Mouse (Mus musculus): Measurements from ENCODE around the gene Tsg101.

The Tsg101 gene

DNA sequence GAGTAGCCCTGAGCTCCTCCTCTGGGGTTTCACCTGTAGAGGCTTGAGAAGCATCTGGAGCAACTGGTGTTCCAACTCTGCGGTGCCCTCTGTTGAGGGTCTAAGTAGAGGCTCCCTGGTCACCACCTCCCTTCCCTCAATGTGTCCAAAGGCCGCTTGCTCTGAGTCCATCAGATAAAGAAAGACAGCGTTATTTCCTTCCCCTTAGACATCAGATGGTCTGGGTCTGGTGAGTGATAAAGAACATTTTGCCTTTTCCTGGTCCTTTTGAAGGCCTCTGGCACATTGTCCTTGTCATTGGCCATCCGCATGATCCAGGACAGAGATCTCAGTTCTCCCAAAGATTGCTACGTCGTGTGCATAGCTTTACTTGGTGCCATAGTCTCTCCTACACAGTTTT lies 42.5 kb downstream of the Tsg101 start:
- in situ Hi-C loops (cut with MboI; ENCODE audit: low sequenced_read_pairs), result no loop called here

DNA sequence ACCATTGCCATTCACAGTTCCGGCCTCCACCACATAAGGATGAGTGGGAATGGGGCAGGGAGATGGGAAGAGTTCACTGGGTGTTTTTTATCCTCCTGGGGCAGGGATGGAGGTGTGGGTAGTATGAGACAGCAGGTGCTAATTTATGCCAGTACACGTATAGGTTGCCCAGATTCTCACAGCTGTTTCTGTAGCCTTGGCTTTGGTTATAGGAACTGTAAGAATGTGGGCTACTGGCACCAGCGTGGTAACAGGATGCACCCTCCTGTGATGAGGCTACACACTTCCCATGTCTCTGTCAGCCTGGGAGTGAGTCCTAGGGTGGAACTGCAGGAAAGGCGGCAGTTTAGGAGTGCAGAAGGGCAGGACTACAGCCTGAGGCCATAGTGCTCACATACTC lies 42.9 kb downstream of the Tsg101 start:
- in situ Hi-C loops (cut with MboI; ENCODE audit: low sequenced_read_pairs), result no loop called here

DNA sequence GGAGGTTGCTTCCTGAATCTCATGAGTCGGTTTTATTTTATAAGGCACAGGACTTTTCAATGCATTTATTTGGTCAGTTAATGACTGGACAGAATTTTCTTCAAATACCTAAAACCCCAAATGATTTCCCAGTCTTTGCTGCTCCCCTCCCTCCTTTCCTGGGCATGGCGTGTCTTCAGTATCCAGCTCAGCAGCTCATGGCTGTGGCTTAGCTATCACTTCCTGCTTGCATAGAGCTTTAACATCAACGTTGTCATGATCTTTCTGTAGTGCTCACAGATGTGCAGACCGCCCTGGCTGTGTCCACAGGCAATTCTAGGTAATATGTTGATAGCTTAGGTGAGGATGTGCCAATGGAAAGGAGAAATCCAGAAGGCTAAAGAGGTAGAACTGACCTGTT lies 47.8 kb downstream of the Tsg101 start:
- in situ Hi-C loops (cut with MboI; ENCODE audit: low sequenced_read_pairs), result no loop called here

DNA sequence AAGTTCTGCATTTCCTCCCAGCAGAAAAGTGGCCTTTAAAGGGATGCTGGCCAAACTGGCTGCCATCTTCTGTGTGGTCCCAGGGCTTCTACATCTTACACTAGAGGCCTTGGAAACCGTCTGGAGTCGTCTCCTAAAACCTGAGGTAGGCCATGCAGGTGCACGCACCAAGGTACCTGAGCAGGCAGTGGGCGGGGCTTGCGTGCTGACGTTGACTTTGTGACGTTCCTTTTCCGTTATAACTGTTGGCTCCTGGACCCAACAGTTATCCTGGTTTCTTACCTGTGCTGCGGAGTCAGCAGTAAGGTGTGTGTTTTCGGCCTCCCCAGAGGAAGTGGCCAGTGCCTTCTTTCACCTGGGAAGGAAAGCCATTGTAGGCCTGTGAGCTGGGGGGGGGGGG lies 58.8 kb downstream of the Tsg101 start, which contains the start of gene Ldhc:
Ldhc (plus strand) TSS at position 208 of the 400 bp plus-strand sequence.
- in situ Hi-C loops (cut with MboI; ENCODE audit: low sequenced_read_pairs), result no loop called here

DNA sequence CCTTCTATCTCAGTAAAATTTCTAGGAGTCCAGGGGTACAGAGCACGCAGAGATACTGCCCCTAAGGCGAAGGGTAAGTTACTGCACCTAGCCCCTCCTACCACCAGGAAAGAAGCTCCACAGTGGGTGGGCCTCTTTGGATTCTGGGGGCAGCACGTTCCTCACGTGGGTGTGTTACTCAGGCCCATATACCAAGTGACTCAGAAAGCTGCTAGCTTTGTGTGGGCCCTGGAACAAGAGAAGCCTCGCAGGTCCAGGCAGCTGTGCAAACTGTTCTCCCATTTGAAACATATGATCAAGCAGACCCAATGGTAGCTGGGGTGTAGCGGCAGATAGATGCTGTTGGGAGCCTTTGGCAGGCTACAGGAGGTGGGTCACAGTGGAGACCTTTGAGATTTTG lies 60.7 kb downstream of the Tsg101 start:
- in situ Hi-C loops (cut with MboI; ENCODE audit: low sequenced_read_pairs), result no loop called here

DNA sequence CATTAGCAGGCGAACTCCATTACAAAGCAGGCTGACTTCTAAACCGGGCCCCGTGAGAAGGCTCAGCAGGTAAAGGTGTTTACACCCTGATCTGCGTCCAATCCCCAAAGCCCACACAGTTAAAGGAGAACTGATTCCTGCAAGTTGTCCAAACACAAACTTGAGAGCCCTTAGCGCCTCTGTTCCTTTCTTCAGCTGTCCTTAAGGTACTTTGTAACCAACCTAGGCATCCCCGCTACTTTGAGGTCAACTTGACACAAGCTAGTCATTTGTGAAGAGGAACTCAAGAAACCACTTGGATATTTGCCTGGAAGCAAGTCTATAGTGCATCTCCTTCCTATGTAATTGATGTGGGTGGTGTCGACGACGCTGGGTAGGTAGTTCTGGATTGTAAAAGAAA lies 62.3 kb downstream of the Tsg101 start:
- in situ Hi-C loops (cut with MboI; ENCODE audit: low sequenced_read_pairs), result no loop called here

DNA sequence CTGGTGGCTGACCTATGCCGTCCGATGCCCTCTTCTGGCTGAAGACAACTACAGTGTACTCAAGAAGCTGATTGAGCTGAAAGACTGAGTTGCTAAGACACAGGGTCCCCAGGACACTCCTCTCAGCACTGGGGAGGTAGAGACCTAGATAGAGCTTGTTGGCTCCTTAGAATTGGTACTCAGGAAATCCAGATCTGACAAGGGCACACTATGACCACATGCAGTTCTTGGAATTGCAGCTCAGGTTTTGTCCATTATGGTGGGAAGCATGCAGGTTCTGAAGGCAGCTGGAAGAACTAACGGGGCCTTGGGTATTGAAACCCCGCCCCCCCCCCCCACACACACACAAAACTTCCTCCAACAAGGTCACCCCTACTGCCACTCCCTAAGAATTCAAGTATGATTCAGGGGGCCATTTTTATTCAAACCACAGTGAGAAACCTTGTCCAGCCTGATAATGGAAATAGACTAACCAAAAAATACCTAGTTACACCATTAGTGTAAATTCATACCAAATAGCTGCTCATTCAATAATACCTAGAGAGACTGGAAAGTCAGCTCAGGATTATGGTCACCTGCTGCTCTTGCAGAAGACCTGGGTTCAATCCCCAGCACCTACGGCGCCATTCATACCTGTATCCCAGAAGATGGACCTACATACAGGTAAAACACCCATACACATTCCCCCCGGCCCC lies 63.8 kb downstream of the Tsg101 start:
- in situ Hi-C loops (cut with MboI; ENCODE audit: low sequenced_read_pairs), result no loop called here

DNA sequence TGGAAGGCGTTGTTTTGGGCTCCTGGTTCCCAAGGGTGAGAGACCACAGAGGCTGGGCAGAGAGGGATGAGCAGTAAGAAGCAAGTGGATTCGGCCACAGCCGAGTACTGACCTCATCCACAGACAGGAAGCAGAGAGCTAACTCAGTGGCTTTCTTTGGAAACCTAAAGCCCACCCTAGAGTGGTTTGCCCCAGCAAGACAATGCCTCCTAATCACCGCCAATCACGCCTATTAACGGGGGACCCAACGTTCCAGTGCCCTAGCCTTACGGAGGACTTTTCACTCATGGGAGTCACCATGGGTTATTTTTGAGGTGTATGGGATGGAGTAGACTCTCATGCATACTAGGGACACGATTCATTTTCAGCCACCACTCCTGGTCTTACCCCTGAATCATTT lies 66.4 kb downstream of the Tsg101 start:
- in situ Hi-C loops (cut with MboI; ENCODE audit: low sequenced_read_pairs), result no loop called here

DNA sequence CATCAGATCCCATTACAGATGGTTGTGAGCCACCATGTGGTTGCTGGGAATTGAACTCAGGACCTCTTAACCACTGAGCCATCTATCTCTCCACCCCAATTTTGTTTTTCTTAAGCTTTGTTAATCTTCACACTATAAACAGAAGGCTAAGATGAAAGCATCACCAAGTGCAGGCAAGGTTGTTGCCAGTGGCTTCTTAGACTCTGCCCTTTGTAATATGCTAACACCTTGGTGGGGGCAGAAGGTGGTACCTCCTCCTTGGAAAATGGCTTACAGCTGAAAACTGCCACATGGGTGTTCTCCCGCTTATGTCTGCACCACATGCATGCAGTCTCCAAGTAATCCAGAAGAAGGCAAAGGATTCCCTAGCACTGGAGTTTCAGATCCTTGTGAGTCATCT lies 67.1 kb downstream of the Tsg101 start:
- in situ Hi-C loops (cut with MboI; ENCODE audit: low sequenced_read_pairs), result no loop called here

DNA sequence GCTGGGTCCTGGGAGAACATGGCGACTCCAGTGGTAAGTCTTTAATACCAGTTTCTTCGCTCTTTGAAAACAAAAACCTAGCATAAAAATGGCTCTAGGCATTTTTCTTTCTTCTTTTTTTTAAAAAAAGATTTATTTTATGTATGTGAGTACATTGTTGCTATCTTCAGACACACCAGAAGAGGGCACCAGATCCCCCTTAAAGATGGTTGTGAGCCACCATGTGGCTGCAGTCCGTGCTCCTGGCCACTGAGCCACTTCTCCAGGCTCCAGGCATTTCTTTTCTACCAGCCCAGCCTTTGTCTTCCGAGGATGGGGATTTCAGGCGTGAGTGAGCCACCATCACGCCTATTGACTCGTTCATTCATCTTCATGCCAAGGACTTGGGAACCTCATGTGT lies 68.7 kb downstream of the Tsg101 start:
- in situ Hi-C loops (cut with MboI; ENCODE audit: low sequenced_read_pairs), result no loop called here

DNA sequence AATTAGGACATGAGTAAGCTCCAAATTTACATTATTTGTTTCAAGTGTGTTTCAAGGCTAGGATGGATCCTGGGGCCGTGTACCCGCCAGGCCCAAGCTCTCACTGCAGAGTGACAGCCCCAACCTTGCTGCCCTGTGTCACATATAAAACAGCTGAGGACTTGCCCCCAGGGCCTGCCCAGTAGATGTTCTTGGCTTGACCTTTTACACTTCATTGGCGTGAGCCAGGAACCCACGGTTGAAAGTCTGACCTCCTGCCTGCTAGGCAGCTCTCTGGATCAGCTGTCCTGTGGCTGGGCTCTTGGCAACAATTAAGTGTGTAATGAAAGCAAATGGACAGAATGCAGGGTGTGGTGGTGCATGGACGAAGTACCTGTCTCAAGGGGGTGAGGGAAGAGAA lies 70.5 kb downstream of the Tsg101 start:
- in situ Hi-C loops (cut with MboI; ENCODE audit: low sequenced_read_pairs), result no loop called here

DNA sequence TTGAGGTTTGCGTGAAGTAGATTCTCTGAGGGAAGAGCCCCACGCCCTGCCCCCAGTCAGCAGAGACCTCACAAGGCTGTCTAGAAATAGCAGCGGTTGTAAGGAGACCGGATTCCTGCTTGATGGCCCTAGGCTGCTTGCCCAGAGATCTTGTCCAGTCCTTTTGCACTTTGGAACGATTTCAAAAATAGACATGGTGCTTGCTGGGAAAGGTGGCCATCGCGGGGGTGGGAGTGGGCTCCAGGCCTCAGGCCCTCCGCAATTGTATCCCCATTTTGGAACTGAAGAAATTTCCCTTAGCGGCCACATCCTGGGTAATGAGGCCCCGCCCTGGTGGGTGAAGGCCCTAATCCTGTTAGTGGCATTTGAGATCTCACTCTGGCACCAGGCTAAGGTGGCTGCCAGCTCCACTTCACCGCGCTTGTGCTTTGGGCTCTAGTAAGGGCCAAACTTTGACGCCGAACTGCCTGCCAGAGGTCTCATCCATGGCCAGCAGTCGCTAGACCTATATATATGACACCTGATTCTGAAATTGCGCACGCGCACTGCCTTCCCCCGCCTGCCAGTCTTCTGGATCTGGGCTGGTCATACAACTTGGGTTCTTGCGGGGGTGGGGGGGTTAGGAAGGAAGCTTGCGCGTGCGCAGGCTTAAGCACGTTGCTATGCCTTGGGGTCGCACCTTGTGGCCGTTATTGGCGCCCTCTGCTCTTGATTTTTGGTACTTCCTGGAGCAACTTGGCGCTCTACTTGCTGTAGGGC lies 73.1 kb downstream of the Tsg101 start:
- in situ Hi-C loops (cut with MboI; ENCODE audit: low sequenced_read_pairs), result no loop called here

DNA sequence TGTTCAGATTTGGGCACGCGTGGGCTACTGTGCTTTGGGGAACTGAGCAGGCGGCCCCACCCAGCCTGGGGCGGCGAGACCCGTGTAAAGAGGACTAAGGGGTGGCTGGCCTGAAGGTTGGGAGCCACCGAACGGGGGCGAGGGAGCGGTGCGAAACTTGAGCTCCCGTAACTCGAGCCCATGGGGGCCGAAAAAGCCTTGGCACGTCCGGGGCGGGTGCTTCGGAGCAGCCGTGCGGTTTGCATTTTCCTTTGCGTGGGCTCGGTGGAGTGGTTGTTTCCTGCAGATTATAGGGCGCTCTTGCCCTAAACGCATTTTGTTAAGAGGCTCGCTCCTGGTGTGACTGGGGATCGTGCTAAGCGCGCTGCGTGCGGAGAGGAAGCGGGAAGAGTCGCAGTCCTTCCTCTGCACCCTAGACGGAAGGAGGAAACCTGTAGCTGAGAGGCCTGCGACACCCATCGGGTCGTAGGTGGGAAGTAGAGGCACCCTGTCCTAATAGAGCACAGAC lies 73.7 kb downstream of the Tsg101 start:
- in situ Hi-C loops (cut with MboI; ENCODE audit: low sequenced_read_pairs), result no loop called here

DNA sequence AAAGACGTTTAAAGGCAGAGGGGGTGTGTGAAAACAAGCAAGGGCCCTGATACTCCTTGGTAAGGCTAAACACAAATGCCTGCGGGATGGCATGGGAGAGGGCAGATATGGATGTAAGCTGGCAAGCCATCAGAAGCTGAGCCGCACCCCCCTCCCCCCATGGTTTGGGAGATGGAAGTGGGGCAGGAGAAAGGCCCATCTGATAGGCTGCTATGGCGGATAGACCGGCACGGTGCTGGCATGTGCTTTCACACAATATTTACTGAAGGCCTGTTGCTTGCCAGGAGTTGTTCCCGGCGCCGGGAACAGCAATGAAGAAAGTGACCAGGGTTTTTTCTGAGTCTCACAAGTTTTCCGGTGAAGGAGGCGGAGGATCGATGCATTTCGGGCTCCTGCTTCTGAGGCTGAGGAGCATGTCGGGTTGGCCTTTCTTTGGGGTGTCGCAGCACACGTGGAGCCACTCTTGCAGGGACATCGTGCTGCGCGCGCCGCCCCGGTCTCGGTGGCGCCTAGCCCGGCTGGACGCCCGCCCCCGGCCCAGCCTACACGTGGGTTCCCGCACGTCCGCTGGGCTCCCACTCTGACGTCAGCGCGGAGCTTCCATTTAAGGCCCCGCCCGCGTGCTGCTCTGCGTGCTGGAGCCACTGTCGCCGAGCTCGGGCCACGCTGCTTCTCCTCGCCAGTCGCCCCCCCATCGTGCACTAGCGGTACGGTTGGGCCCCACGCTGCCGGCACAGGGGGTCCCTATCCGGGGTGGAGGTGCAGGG lies 74.4 kb downstream of the Tsg101 start:
- in situ Hi-C loops (cut with MboI; ENCODE audit: low sequenced_read_pairs), result no loop called here

DNA sequence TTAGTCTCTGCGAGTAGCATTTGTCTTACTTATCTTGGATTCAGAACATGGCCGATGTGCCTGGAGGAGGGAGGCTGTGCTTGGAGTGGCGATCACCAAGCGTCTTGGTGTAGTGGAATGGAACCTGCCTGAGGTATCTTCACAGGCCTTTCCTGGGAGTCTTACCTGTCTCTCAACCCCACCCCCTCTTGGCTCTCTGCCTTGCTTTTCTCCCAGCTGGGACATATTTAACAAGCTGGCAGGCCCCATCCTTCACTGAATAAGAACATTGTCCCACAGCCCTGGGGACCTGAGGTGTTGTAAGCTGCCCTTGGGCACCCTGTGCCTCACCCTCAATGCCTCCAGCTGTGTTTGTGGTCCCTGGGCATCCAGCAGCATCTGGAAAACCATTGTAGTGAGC lies 76.2 kb downstream of the Tsg101 start:
- in situ Hi-C loops (cut with MboI; ENCODE audit: low sequenced_read_pairs), result no loop called here

DNA sequence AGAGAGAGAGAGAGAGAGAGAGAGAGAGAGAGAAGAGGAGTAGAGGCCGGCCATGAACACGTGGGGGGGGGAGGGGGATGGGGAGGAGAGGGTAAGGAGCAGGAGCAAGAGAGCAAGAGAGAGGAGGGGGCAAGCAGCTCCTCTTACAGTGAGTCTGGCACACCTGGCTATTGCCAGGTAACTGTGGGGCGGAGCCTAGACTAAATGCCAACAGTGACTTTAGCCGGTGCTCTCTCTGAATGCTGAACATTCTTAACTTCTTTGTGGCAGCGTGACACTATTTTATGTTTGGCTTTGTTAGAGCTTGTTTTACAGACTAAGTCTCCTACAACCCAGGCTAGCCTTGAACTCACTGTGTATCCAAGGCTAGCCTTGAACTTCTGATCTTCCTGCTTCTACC lies 77.5 kb downstream of the Tsg101 start:
- in situ Hi-C loops (cut with MboI; ENCODE audit: low sequenced_read_pairs), result no loop called here

DNA sequence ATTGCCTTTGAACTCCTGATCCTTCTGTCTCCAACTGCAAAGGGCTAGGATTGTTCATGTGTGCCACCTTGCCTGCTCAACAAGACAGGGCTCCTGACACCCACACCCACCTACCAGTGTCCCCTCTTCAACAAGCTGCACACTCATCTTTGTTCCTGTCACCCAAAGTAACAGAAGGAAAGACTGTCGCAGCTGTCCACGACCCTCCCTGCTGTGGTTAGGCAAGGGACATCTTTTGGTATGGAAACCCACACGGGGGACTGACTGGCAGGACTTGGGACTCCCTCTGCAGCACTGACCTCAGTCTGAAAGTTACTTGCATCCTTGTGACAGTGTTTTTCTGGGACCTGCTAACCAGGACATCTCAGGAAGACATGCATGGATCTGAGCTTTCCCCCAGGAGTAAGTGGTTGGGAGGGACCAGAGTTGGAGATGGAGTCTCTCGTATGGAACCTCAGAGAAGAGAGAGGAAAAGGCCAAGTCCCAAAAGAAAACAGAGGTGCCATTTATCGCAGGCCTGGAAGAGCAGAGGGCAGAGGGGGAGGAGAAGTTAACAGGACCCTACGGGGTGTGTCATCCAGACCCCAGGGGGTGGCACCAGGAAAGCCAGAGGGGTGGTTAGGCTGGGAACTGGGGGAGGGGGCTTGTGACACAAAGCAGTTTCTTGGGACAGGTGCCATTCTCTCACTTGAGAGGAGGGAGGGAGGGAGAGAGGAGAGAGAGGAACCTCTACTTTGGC lies 78.8 kb downstream of the Tsg101 start, which contains the start of gene Ldha:
Ldha (plus strand) TSS at position 689 of the 739 bp plus-strand sequence.
- in situ Hi-C loops (cut with MboI; ENCODE audit: low sequenced_read_pairs), result no loop called here

DNA sequence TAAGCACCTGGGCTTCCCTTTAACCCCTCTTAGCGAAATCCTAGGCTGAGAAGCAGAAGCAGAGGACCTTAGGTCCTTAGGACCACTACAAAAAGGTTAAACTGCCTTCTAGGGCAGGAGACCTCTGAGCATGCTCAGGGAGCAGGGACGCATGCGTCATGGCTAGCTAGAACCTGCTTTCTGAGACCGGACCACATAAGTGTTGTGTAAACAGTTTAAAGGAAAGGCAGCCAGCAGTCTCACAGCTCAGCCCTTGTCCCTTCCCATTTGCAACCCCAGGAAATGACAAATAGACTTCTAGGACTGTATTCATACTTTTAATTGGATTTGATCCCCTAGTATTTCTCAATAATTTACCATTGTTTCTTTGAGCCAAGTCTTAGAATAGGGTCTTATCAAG lies 79.4 kb downstream of the Tsg101 start:
- in situ Hi-C loops (cut with MboI; ENCODE audit: low sequenced_read_pairs), result no loop called here

DNA sequence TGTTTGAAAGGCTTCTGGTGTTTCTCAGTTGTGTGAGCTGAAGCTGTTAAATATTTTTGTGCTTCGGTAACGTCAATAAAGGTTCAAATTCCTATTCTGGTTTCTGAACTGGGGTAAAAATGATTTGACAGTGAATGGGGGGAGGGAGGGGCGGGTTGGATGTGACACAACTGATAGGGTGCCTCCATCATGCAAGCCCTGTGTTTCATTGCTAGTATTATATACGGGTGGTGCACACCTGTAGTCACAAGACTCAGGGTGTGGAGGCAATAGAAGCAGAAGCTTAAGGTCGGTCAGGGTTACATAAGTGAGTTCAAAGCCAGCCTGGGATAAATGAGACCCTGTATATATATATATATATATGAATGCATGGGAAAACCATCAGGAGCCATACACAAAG lies 79.9 kb downstream of the Tsg101 start:
- in situ Hi-C loops (cut with MboI; ENCODE audit: low sequenced_read_pairs), result no loop called here

DNA sequence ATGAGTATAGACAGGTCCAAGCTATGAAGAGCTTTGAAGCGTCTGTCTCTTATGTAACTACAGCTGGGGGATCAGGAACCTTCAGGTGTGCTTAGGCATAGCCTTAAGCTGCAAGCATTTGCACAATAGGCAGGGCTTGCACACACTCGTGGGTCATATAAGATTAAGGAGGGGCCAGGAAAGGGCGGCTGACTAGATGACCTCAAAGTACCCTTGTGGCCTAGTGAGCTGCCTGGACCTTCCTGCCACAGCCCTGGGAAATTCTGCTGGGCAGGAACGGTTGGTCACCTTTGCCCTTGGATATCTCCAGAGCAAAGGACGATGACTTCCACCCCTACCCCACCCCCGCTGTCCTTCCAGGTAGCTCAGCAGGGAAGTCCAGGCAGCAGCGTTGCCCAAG lies 80.3 kb downstream of the Tsg101 start:
- in situ Hi-C loops (cut with MboI; ENCODE audit: low sequenced_read_pairs), result no loop called here

Data from CH12F3 (cell line).